In genomic region chr8:119862390-119862734, GRCm38 (mm10) we compare ENCODE assay signal across 8 mouse cellular contexts. TPM values are rescaled to one million over a fixed set of nuclear protein-coding genes. Genes with fewer than 3 reads are reported as not detected.
DNase-seq lines count a peak whose midpoint lies in the region; ATAC-seq and TF ChIP-seq lines count a peak whose summit lies in the region.

No protein-coding gene starts in this region.

- intact Hi-C loops in gastrocnemius, postnatal 14 days (cut with DNase I; ENCODE audit: low total_unique reads): no loop called here

- no peaks in the 10 kb centered on the region; the same call in 1 of the 2 replicates for H3K36me3 ChIP-seq in liver, adult 2 months (ENCODE audit: control insufficient read depth, insufficient read depth, low read length)
- H3K36me3 ChIP-seq in embryonic facial prominence, embryonic 13.5 days: no peaks in the 10 kb centered on the region
- H3K36me3 ChIP-seq in intestine, embryonic 14.5 days (ENCODE audit: control insufficient read depth, insufficient read depth, low read length): peaks cover 7% of the 10 kb centered on the region; the same call in 1 of the 2 replicates
- H3K36me3 ChIP-seq in myocyte (ENCODE audit: control insufficient read depth, insufficient read depth): no peaks in the 10 kb centered on the region

- peaks cover 3% of the 10 kb centered on the region for H3K4me1 ChIP-seq in liver, adult 2 months (ENCODE audit: control insufficient read depth, insufficient read depth, low read length)
- H3K4me1 ChIP-seq in embryonic facial prominence, embryonic 13.5 days: peaks cover 15% of the 10 kb centered on the region
- peaks cover 9% of the 10 kb centered on the region for H3K4me1 ChIP-seq in intestine, embryonic 14.5 days (replicated peaks; ENCODE audit: control insufficient read depth, insufficient read depth, low read length)

- peak overlapping the region; percentile 87 for H3K9ac ChIP-seq in liver, adult 2 months (ENCODE audit: low read depth, low read length)
- peak overlapping the region; percentile 81 for H3K9ac ChIP-seq in embryonic facial prominence, embryonic 13.5 days
- H3K9ac ChIP-seq in intestine, embryonic 14.5 days (ENCODE audit: low read length): peak overlapping the region; percentile 73

- H3ac ChIP-seq in myocyte (ENCODE audit: control insufficient read depth, insufficient read length): no peak overlapping the region

- TF ChIP-seq POLR2A in liver, adult 2 months (IDR thresholded peaks at IDR 0.05; ENCODE audit: extremely low read depth, insufficient read depth, low read length): no peak
- no peak for TF ChIP-seq POLR2A in myocyte (IDR thresholded peaks at IDR 0.05; ENCODE audit: insufficient read length, low read depth)

- peak overlapping the region; percentile 91 for H3K4me2 ChIP-seq in embryonic facial prominence, embryonic 13.5 days
- H3K4me2 ChIP-seq in intestine, embryonic 14.5 days (ENCODE audit: low read length): peak overlapping the region; percentile 93
- peak overlapping the region; percentile 88 for H3K4me2 ChIP-seq in myocyte (ENCODE audit: low read depth)

- H3K27ac ChIP-seq in liver, adult 2 months (replicated peaks; ENCODE audit: insufficient read depth, low read depth, low read length): peak overlapping the region; percentile 19
- H3K27ac ChIP-seq in embryonic facial prominence, embryonic 13.5 days: peak overlapping the region; percentile 49; the same call in 1 of the 2 replicates
- peak overlapping the region; percentile 64; the same call in 1 of the 2 replicates for H3K27ac ChIP-seq in intestine, embryonic 14.5 days (ENCODE audit: low read depth)

- H3K27me3 ChIP-seq in liver, adult 2 months (ENCODE audit: control insufficient read depth, insufficient read depth, low read length): no peaks in the 10 kb centered on the region
- H3K27me3 ChIP-seq in embryonic facial prominence, embryonic 13.5 days: peaks cover 40% of the 10 kb centered on the region
- no peaks in the 10 kb centered on the region for H3K27me3 ChIP-seq in intestine, embryonic 14.5 days (replicated peaks; ENCODE audit: control insufficient read depth, insufficient read depth, low read length)
- peaks cover 15% of the 10 kb centered on the region for H3K27me3 ChIP-seq in myocyte (ENCODE audit: control insufficient read depth, insufficient read depth, insufficient read length)

- DNase-seq in liver, adult 2 months (ENCODE audit: extremely low read depth, low read depth, low spot score): no peak
- DNase-seq in liver: no peak
- no peak for DNase-seq in intestine, embryonic 14.5 days (ENCODE audit: low spot score)
- no peak for DNase-seq in gastrocnemius, postnatal 14 days
- no peak for DNase-seq in T-cell, adult 2 months (ENCODE audit: low spot score)
- no peak for DNase-seq in thymus, postnatal 4 days

- peak overlapping the region; percentile 80 for H3K4me3 ChIP-seq in liver, adult 2 months (ENCODE audit: insufficient read depth, low read depth, low read length)
- peak overlapping the region; percentile 76 for H3K4me3 ChIP-seq in embryonic facial prominence, embryonic 13.5 days
- peak overlapping the region; percentile 74 for H3K4me3 ChIP-seq in intestine, embryonic 14.5 days (ENCODE audit: low read depth, low read length)
- H3K4me3 ChIP-seq in myocyte: peak overlapping the region; percentile 21

- no peaks in the 10 kb centered on the region for H3K9me3 ChIP-seq in embryonic facial prominence, embryonic 13.5 days
- no peaks in the 10 kb centered on the region for H3K9me3 ChIP-seq in intestine, embryonic 14.5 days (ENCODE audit: control insufficient read depth, low read length)

- no peaks in the 10 kb centered on the region for H3K79me2 ChIP-seq in liver, adult 2 months (ENCODE audit: control insufficient read depth, insufficient read depth, low read length)
- no peaks in the 10 kb centered on the region for H3K79me2 ChIP-seq in myocyte (ENCODE audit: control insufficient read depth, insufficient read depth)

- WGBS in liver, adult 2 months: 3% methylated on average over 13 of the region's 19 CpGs
- 1% methylated on average over 19 of the region's 19 CpGs for WGBS in embryonic facial prominence, embryonic 13.5 days
- WGBS in intestine, embryonic 14.5 days: 2% methylated on average over 19 of the region's 19 CpGs

- no peak for TF ChIP-seq CTCF in liver, adult 2 months (IDR thresholded peaks at IDR 0.05; ENCODE audit: low read depth, low read length)

- ATAC-seq in embryonic facial prominence, embryonic 13.5 days (ENCODE audit: insufficient number of reproducible peaks, insufficient read depth, low FRiP score, low TSS enrichment, low read depth): peak; percentile 61; the same call in 1 of the 2 replicates
- ATAC-seq in intestine, embryonic 14.5 days (replicated peaks; ENCODE audit: low FRiP score, low TSS enrichment, low read depth): peak; percentile 81

TF ChIP-seq in myocyte, 11 proteins besides CTCF, POLR2A, EP300 and RAD21:
- no peak for TF ChIP-seq TCF3 (IDR thresholded peaks at IDR 0.05; ENCODE audit: insufficient read length, low read depth)
- no peak for TF ChIP-seq E2F4 (IDR thresholded peaks at IDR 0.05; ENCODE audit: insufficient read depth)
- TF ChIP-seq USF1 (IDR thresholded peaks at IDR 0.05; ENCODE audit: low read depth): no peak
- no peak for TF ChIP-seq REST (IDR thresholded peaks at IDR 0.05; ENCODE audit: insufficient read depth, insufficient read length)
- TF ChIP-seq MYOG (IDR thresholded peaks at IDR 0.05; ENCODE audit: control insufficient read depth in 1 of 3, insufficient read depth in 1 of 3, insufficient read length in 2 of 3, low read depth in 2 of 3): peak in 2 of 3 experiments; percentile 41 to 53
- peak in 1 of 3 experiments; percentile 42 for TF ChIP-seq MYOD1 (IDR thresholded peaks at IDR 0.05; ENCODE audit: control insufficient read depth in 1 of 3, insufficient read length in 2 of 3, low read depth in 2 of 3)
- TF ChIP-seq MAX (IDR thresholded peaks at IDR 0.05; ENCODE audit: low read depth): no peak
TF ChIP-seq in myocyte: peak in this region for 2.

RNA-seq across cellular contexts. Expression of gene Klhl36, which starts 0.3 kb away (rescaled TPM):
- 5.2 and 7.0 TPM in 2 replicates for total RNA-seq in liver, adult 2 months (2014; rRNA removed)
- 11.3 and 12.2 TPM in 2 replicates for polyA plus RNA-seq in liver, adult 2 months (2012; rRNA removed)
- polyA plus RNA-seq in embryonic facial prominence, embryonic 13.5 days (2015; fragmentation: Nextera tagmentation; extraction: Ambion mirVana): 8.4 and 11.6 TPM in 2 replicates
- polyA plus RNA-seq in intestine, embryonic 14.5 days (2014; fragmentation: Nextera tagmentation; extraction: Ambion mirVana): 12.9 and 14.0 TPM in 2 replicates
- 4.0 TPM for polyA plus RNA-seq in myocyte (2012; fragmentation: generic; extraction: Trizol)
- 1 to 10 TPM; 2.2 to 2.7 TPM for total RNA-seq in gastrocnemius, postnatal 14 days (2021)

RNA-seq across cellular contexts. Expression of gene Cotl1, which starts 22.0 kb away (rescaled TPM):
- 12.4 and 18.6 TPM in 2 replicates for total RNA-seq in liver, adult 2 months (2014; rRNA removed)
- polyA plus RNA-seq in liver, adult 2 months (2012; rRNA removed): 26.7 and 40.3 TPM in 2 replicates
- polyA plus RNA-seq in embryonic facial prominence, embryonic 13.5 days (2015; fragmentation: Nextera tagmentation; extraction: Ambion mirVana): 71.3 and 90.2 TPM in 2 replicates
- polyA plus RNA-seq in intestine, embryonic 14.5 days (2014; fragmentation: Nextera tagmentation; extraction: Ambion mirVana): 410 and 468 TPM in 2 replicates
- 144 TPM for polyA plus RNA-seq in myocyte (2012; fragmentation: generic; extraction: Trizol)
- 10 to 100 TPM; 18.3 to 24.5 TPM for total RNA-seq in gastrocnemius, postnatal 14 days (2021)

RNA-seq across cellular contexts. Expression of gene Usp10, which starts 47.8 kb away (rescaled TPM):
- total RNA-seq in liver, adult 2 months (2014; rRNA removed): 42.6 and 50.1 TPM in 2 replicates
- 82.3 and 94.1 TPM in 2 replicates for polyA plus RNA-seq in liver, adult 2 months (2012; rRNA removed)
- 127 and 144 TPM in 2 replicates for polyA plus RNA-seq in embryonic facial prominence, embryonic 13.5 days (2015; fragmentation: Nextera tagmentation; extraction: Ambion mirVana)
- polyA plus RNA-seq in intestine, embryonic 14.5 days (2014; fragmentation: Nextera tagmentation; extraction: Ambion mirVana): 136 and 144 TPM in 2 replicates
- polyA plus RNA-seq in myocyte (2012; fragmentation: generic; extraction: Trizol): 59.3 TPM
- total RNA-seq in gastrocnemius, postnatal 14 days (2021): 10 to 100 TPM; 41.1 to 49.5 TPM

RNA-seq across cellular contexts. Expression of gene Gm20388, which starts 48.3 kb away (rescaled TPM):
- 6.4 and 8.3 TPM in 2 replicates for total RNA-seq in liver, adult 2 months (2014; rRNA removed)
- polyA plus RNA-seq in liver, adult 2 months (2012; rRNA removed): 19.9 TPM in 2 replicates
- polyA plus RNA-seq in embryonic facial prominence, embryonic 13.5 days (2015; fragmentation: Nextera tagmentation; extraction: Ambion mirVana): 7.1 TPM in 1 of 2 replicates, not detected in the other
- polyA plus RNA-seq in intestine, embryonic 14.5 days (2014; fragmentation: Nextera tagmentation; extraction: Ambion mirVana): 8.3 and 9.9 TPM in 2 replicates
- 15.3 TPM for polyA plus RNA-seq in myocyte (2012; fragmentation: generic; extraction: Trizol)
- total RNA-seq in gastrocnemius, postnatal 14 days (2021): 1 to 10 TPM; 5.6 to 6.0 TPM

Comparison
In these comparisons a context has a peak if more than half of its experiments do, and no peak if none do; other contexts are left out.
1. H3K4me3 ChIP-seq: peak in every context shown above with its lines; median percentile 80 in liver, adult 2 months; 76 in embryonic facial prominence, embryonic 13.5 days; 74 in intestine, embryonic 14.5 days; 21 in myocyte.